Mouse (Mus musculus): ENCODE measurements around the gene 1700086D15Rik.
A peak's percentile ranks its signal among the peaks of the same experiment; 100 is the strongest.

The 1700086D15Rik gene

GRCm38 (mm10) chr11:65153006-65153405 is 6.7 kb downstream of the 1700086D15Rik start:
- Histone ChIP-seq H3K27me3 (ENCODE audit: insufficient read depth, low read length) (no peaks in the 10 kb centered on the region), H3K36me3 (ENCODE audit: insufficient read depth, low read length) (peaks cover 14% of the 10 kb centered on the region), H3K9me3 (ENCODE audit: low read length) (no peaks in the 10 kb centered on the region), H3K4me3 (replicated peaks; ENCODE audit: low read length) (no peak overlapping the region), H3K4me1 (replicated peaks; ENCODE audit: low read depth, low read length) (peaks cover 35% of the 10 kb centered on the region)
- TF ChIP-seq POU5F1 (IDR thresholded peaks at IDR 0.05; ENCODE audit: borderline replicate concordance, low read length) (no peak), CTCF (conservative IDR thresholded peaks at IDR 0.05; ENCODE audit: low read length) (no peak), NANOG (IDR thresholded peaks at IDR 0.05; ENCODE audit: borderline replicate concordance, low read length) (no peak)

- Histone ChIP-seq H3K4me1 (replicated peaks; ENCODE audit: low read depth, low read length) (peaks cover 57% of the 10 kb centered on the region), H3K9me3 (ENCODE audit: low read length) (no peaks in the 10 kb centered on the region), H3K4me3 (replicated peaks; ENCODE audit: low read length) (no peak overlapping the region), H3K36me3 (ENCODE audit: insufficient read depth, low read length) (peaks cover 16% of the 10 kb centered on the region), H3K27me3 (ENCODE audit: insufficient read depth, low read length) (no peaks in the 10 kb centered on the region)
- TF ChIP-seq CTCF (conservative IDR thresholded peaks at IDR 0.05; ENCODE audit: low read length), result no peak
- TF ChIP-seq POU5F1 (IDR thresholded peaks at IDR 0.05; ENCODE audit: borderline replicate concordance, low read length), result no peak
- TF ChIP-seq NANOG (IDR thresholded peaks at IDR 0.05; ENCODE audit: borderline replicate concordance, low read length), result no peak
Observed at GRCm38 (mm10) chr11:65148441-65148840, 11.2 kb downstream of the 1700086D15Rik start.

GRCm38 (mm10) chr11:65142838-65143417 is 16.8 kb downstream of the 1700086D15Rik start:
- Histone ChIP-seq H3K4me1 (replicated peaks; ENCODE audit: low read depth, low read length) (peaks cover 53% of the 10 kb centered on the region), H3K9me3 (ENCODE audit: low read length) (no peaks in the 10 kb centered on the region), H3K36me3 (ENCODE audit: insufficient read depth, low read length) (0 out of 2 replicates have a peak, but pooled peaks cover 2% of the 10 kb centered on the region), H3K4me3 (replicated peaks; ENCODE audit: low read length) (no peak overlapping the region), H3K27me3 (ENCODE audit: insufficient read depth, low read length) (no peaks in the 10 kb centered on the region)
- TF ChIP-seq NANOG (IDR thresholded peaks at IDR 0.05; ENCODE audit: borderline replicate concordance, low read length) (no peak), POU5F1 (IDR thresholded peaks at IDR 0.05; ENCODE audit: borderline replicate concordance, low read length) (no peak), CTCF (conservative IDR thresholded peaks at IDR 0.05; ENCODE audit: low read length) (no peak)

- no peaks in the 10 kb centered on the region for H3K27me3 ChIP-seq (ENCODE audit: insufficient read depth, low read length)
- no peaks in the 10 kb centered on the region for H3K9me3 ChIP-seq (ENCODE audit: low read length)
- peaks cover 6% of the 10 kb centered on the region for H3K36me3 ChIP-seq (ENCODE audit: insufficient read depth, low read length)
- no peak overlapping the region for H3K4me3 ChIP-seq (replicated peaks; ENCODE audit: low read length)
- peaks cover 34% of the 10 kb centered on the region for H3K4me1 ChIP-seq (replicated peaks; ENCODE audit: low read depth, low read length)
- TF ChIP-seq NANOG (IDR thresholded peaks at IDR 0.05; ENCODE audit: borderline replicate concordance, low read length), result no peak
- no peak for TF ChIP-seq CTCF (conservative IDR thresholded peaks at IDR 0.05; ENCODE audit: low read length)
- TF ChIP-seq POU5F1 (IDR thresholded peaks at IDR 0.05; ENCODE audit: borderline replicate concordance, low read length), result no peak
Observed at GRCm38 (mm10) chr11:65139030-65139429, 20.7 kb downstream of the 1700086D15Rik start.

GRCm38 (mm10) chr11:65137145-65137652 is 22.5 kb downstream of the 1700086D15Rik start:
- Histone ChIP-seq H3K4me3 (replicated peaks; ENCODE audit: low read length) (no peak overlapping the region), H3K36me3 (ENCODE audit: insufficient read depth, low read length) (peaks cover 6% of the 10 kb centered on the region)

GRCm38 (mm10) chr11:65135251-65135739 is 24.4 kb downstream of the 1700086D15Rik start:
- H3K36me3 ChIP-seq (ENCODE audit: insufficient read depth, low read length), result peaks cover 6% of the 10 kb centered on the region
- H3K9me3 ChIP-seq (ENCODE audit: low read length), result no peaks in the 10 kb centered on the region
- peaks cover 24% of the 10 kb centered on the region for H3K4me1 ChIP-seq (replicated peaks; ENCODE audit: low read depth, low read length)
- no peak overlapping the region for H3K4me3 ChIP-seq (replicated peaks; ENCODE audit: low read length)
- TF ChIP-seq POU5F1 (IDR thresholded peaks at IDR 0.05; ENCODE audit: borderline replicate concordance, low read length) (no peak), NANOG (IDR thresholded peaks at IDR 0.05; ENCODE audit: borderline replicate concordance, low read length) (no peak), CTCF (conservative IDR thresholded peaks at IDR 0.05; ENCODE audit: low read length) (no peak)
- no peaks in the 10 kb centered on the region for H3K27me3 ChIP-seq (ENCODE audit: insufficient read depth, low read length)

More at GRCm38 (mm10) chr11:65137145-65137652, 22.5 kb downstream of the 1700086D15Rik start:
- TF ChIP-seq POU5F1 (IDR thresholded peaks at IDR 0.05; ENCODE audit: borderline replicate concordance, low read length) (no peak), NANOG (IDR thresholded peaks at IDR 0.05; ENCODE audit: borderline replicate concordance, low read length) (no peak), CTCF (conservative IDR thresholded peaks at IDR 0.05; ENCODE audit: low read length) (no peak)
- Histone ChIP-seq H3K27me3 (ENCODE audit: insufficient read depth, low read length) (no peaks in the 10 kb centered on the region), H3K9me3 (ENCODE audit: low read length) (no peaks in the 10 kb centered on the region), H3K4me1 (replicated peaks; ENCODE audit: low read depth, low read length) (peaks cover 20% of the 10 kb centered on the region)

GRCm38 (mm10) chr11:65133661-65134060 is 26.0 kb downstream of the 1700086D15Rik start:
- Histone ChIP-seq H3K27me3 (ENCODE audit: insufficient read depth, low read length) (no peaks in the 10 kb centered on the region), H3K4me1 (replicated peaks; ENCODE audit: low read depth, low read length) (peaks cover 24% of the 10 kb centered on the region), H3K4me3 (replicated peaks; ENCODE audit: low read length) (no peak overlapping the region), H3K36me3 (ENCODE audit: insufficient read depth, low read length) (peaks cover 6% of the 10 kb centered on the region), H3K9me3 (ENCODE audit: low read length) (no peaks in the 10 kb centered on the region)
- TF ChIP-seq NANOG (IDR thresholded peaks at IDR 0.05; ENCODE audit: borderline replicate concordance, low read length), result no peak
- no peak for TF ChIP-seq CTCF (conservative IDR thresholded peaks at IDR 0.05; ENCODE audit: low read length)
- no peak for TF ChIP-seq POU5F1 (IDR thresholded peaks at IDR 0.05; ENCODE audit: borderline replicate concordance, low read length)

- Histone ChIP-seq H3K4me3 (replicated peaks; ENCODE audit: low read length) (no peak overlapping the region), H3K36me3 (ENCODE audit: insufficient read depth, low read length) (no peaks in the 10 kb centered on the region), H3K4me1 (replicated peaks; ENCODE audit: low read depth, low read length) (peaks cover 56% of the 10 kb centered on the region), H3K27me3 (ENCODE audit: insufficient read depth, low read length) (no peaks in the 10 kb centered on the region), H3K9me3 (ENCODE audit: low read length) (no peaks in the 10 kb centered on the region)
- TF ChIP-seq CTCF (conservative IDR thresholded peaks at IDR 0.05; ENCODE audit: low read length) (peak; percentile 78), NANOG (IDR thresholded peaks at IDR 0.05; ENCODE audit: borderline replicate concordance, low read length) (no peak), POU5F1 (IDR thresholded peaks at IDR 0.05; ENCODE audit: borderline replicate concordance, low read length) (no peak)
Observed at GRCm38 (mm10) chr11:65129110-65129509, 30.6 kb downstream of the 1700086D15Rik start.

Measured in E14TG2a.4 (cell line).